Mouse (Mus musculus) intestine, embryonic 14.5 days (tissue): ENCODE data around the gene Tmem117. TPM values are rescaled to one million over a fixed set of nuclear protein-coding genes. Genes with fewer than 3 reads are reported as not detected.

Experiments used
- ATAC-seq: fragments of 200-750 bp; cut with Nextera tagmentation; replicated peaks from 2 replicates; pipeline ENCODE4 v1.8.0; 2017; ENCODE audit warnings: low read depth, moderate number of reproducible peaks, moderate TSS enrichment, moderate library complexity; ENCODE audit not compliant: low FRiP score, low TSS enrichment
- DNase-seq: peaks from one replicate; pipeline ENCODE4 v3.0.0-alpha.2; 2018; ENCODE audit warnings: low spot score
- H3K27ac ChIP-seq: fragments of 300-500 bp; sonication (generic); 2 replicates; pipeline ENCODE4 v1.5.1; 2014; ENCODE audit warnings: low read depth, mild to moderate bottlenecking, control low read depth
- H3K27me3 ChIP-seq: fragments of 300-500 bp; sonication (generic); replicated peaks from 2 replicates; pipeline ENCODE4 v1.6.1; 2014; ENCODE audit warnings: low read length, control low read depth; ENCODE audit not compliant: control insufficient read depth, insufficient read depth
- H3K36me3 ChIP-seq: fragments of 300-500 bp; sonication (generic); 2 replicates; pipeline ENCODE4 v1.6.1; 2014; ENCODE audit warnings: low read length, control low read depth; ENCODE audit not compliant: control insufficient read depth, insufficient read depth
- H3K4me1 ChIP-seq: fragments of 300-500 bp; sonication (generic); replicated peaks from 2 replicates; pipeline ENCODE4 v1.6.1; 2014; ENCODE audit warnings: low read length, control low read depth, mixed read lengths; ENCODE audit not compliant: control insufficient read depth, insufficient read depth
- H3K4me2 ChIP-seq: fragments of 300-500 bp; sonication (generic); 2 replicates; pipeline ENCODE4 v1.6.1; 2014; ENCODE audit warnings: low read length
- H3K4me3 ChIP-seq: fragments of 300-500 bp; sonication (generic); 2 replicates; pipeline ENCODE4 v1.5.1; 2014; ENCODE audit warnings: low read depth, low read length, control low read depth, mixed read lengths
- H3K9ac ChIP-seq: fragments of 300-500 bp; sonication (generic); 2 replicates; pipeline ENCODE4 v1.6.1; 2014; ENCODE audit warnings: mild to moderate bottlenecking, low read length
- H3K9me3 ChIP-seq: fragments of 300-500 bp; sonication (generic); 2 replicates; pipeline ENCODE4 v1.6.1; 2016; ENCODE audit warnings: low read length, control low read depth; ENCODE audit not compliant: control insufficient read depth
- WGBS: fragments of 180-500 bp; shearing (Covaris S2); extraction: QIAGEN DNeasy Blood & Tissue Kit; methylation state at CpG from one replicate; pipeline ENCODE4 v1.1.7; 2014; 5-methylcytosine and 5-hydroxymethylcytosine counted together
- polyA plus RNA-seq: library from polyadenylated mRNA; unstranded; fragments of >200 nt; fragmentation: Nextera tagmentation; extraction: Ambion mirVana; gene quantifications from 2 replicates; pipeline ENCODE4 v1.2.1, GENCODE M21; 2014

The Tmem117 gene
- 2.5 and 3.1 TPM in 2 replicates for polyA plus RNA-seq

- peak; percentile 72 for ATAC-seq
- 0 out of 2 replicates have a peak, but pooled peaks cover 4% of the 10 kb centered on the region for H3K4me1 ChIP-seq
- H3K4me2 ChIP-seq: peak within 1 kb of the TSS; percentile 97
- no peaks in the 10 kb centered on the region for H3K9me3 ChIP-seq
- peak within 1 kb of the TSS; percentile 50 for H3K4me3 ChIP-seq
- peak; percentile 67 for DNase-seq
- H3K9ac ChIP-seq: peak within 1 kb of the TSS; percentile 57
- H3K27me3 ChIP-seq: peaks cover 19% of the 10 kb centered on the region
- under 1% methylated on average over 85 of the region's 96 CpGs for WGBS
- no peaks in the 10 kb centered on the region for H3K36me3 ChIP-seq
- H3K27ac ChIP-seq: no peak within 1 kb of the TSS
Observed at GRCm38 (mm10) chr15:94628830-94629601, at the start of gene Tmem117. Gene Tmem117 (plus strand): TSS chr15:94629232.

- 49% methylated on average over 7 of the region's 7 CpGs for WGBS
- no peak for ATAC-seq
- Histone ChIP-seq H3K4me2 (no peak overlapping the region), H3K27me3 (no peaks in the 10 kb centered on the region), H3K4me1 (peaks cover 3% of the 10 kb centered on the region; the same call in 1 of the 2 replicates), H3K9ac (no peak overlapping the region), H3K36me3 (peaks cover 76% of the 10 kb centered on the region), H3K4me3 (no peak overlapping the region), H3K27ac (no peak overlapping the region; the same call in 1 of the 2 replicates), H3K9me3 (no peaks in the 10 kb centered on the region)
- DNase-seq: no peak
Observed at GRCm38 (mm10) chr15:94582000-94582593, 46.9 kb upstream of the Tmem117 start.

GRCm38 (mm10) chr15:94583153-94583552 lies 45.9 kb upstream of the Tmem117 start:
- no peaks in the 10 kb centered on the region for H3K27me3 ChIP-seq
- H3K9me3 ChIP-seq: no peaks in the 10 kb centered on the region
- no peak overlapping the region for H3K4me2 ChIP-seq
- DNase-seq (no peak), ATAC-seq (peak; percentile 50; the same call in 1 of the 2 replicates)
- peaks cover 9% of the 10 kb centered on the region for H3K4me1 ChIP-seq
- peak overlapping the region; percentile 54; the same call in 1 of the 2 replicates for H3K27ac ChIP-seq
- no peak overlapping the region for H3K4me3 ChIP-seq
- no peak overlapping the region for H3K9ac ChIP-seq
- WGBS: 49% methylated on average over 10 of the region's 10 CpGs
- H3K36me3 ChIP-seq: peaks cover 72% of the 10 kb centered on the region

GRCm38 (mm10) chr15:94584738-94585137 lies 44.3 kb upstream of the Tmem117 start:
- WGBS: 79% methylated on average over 4 of the region's 4 CpGs
- ATAC-seq (no peak), DNase-seq (no peak)
- Histone ChIP-seq H3K27ac (no peak overlapping the region), H3K9ac (no peak overlapping the region), H3K4me3 (no peak overlapping the region), H3K4me2 (no peak overlapping the region), H3K36me3 (peaks cover 65% of the 10 kb centered on the region), H3K4me1 (peaks cover 15% of the 10 kb centered on the region), H3K27me3 (no peaks in the 10 kb centered on the region), H3K9me3 (no peaks in the 10 kb centered on the region)

GRCm38 (mm10) chr15:94587826-94588715 lies 41.0 kb upstream of the Tmem117 start:
- Histone ChIP-seq H3K36me3 (peaks cover 33% of the 10 kb centered on the region), H3K4me2 (peak overlapping the region; percentile 76), H3K9me3 (no peaks in the 10 kb centered on the region), H3K4me1 (peaks cover 13% of the 10 kb centered on the region), H3K27ac (no peak overlapping the region), H3K9ac (peak overlapping the region; percentile 78), H3K27me3 (no peaks in the 10 kb centered on the region), H3K4me3 (peak overlapping the region; percentile 95)
- 77% methylated on average over 9 of the region's 9 CpGs for WGBS
- DNase-seq: no peak
- ATAC-seq: no peak

- Histone ChIP-seq H3K27ac (peak within 1 kb of the TSS; percentile 77), H3K9ac (peak within 1 kb of the TSS; percentile 78), H3K36me3 (peaks cover 19% of the 10 kb centered on the region), H3K4me2 (peak within 1 kb of the TSS; percentile 76), H3K4me1 (peaks cover 12% of the 10 kb centered on the region), H3K4me3 (peak within 1 kb of the TSS; percentile 95), H3K9me3 (no peaks in the 10 kb centered on the region), H3K27me3 (no peaks in the 10 kb centered on the region)
- under 1% methylated on average over 68 of the region's 70 CpGs for WGBS
- DNase-seq: peak; percentile 99
- ATAC-seq: peak; percentile 99
Observed at GRCm38 (mm10) chr15:94589219-94590075, 39.6 kb upstream of the Tmem117 start, which contains the start of gene Twf1. Gene Twf1 (minus strand): TSS chr15:94589889.

- no peaks in the 10 kb centered on the region for H3K27me3 ChIP-seq
- peak overlapping the region; percentile 40; the same call in 1 of the 2 replicates for H3K9ac ChIP-seq
- peaks cover 14% of the 10 kb centered on the region for H3K36me3 ChIP-seq
- H3K4me2 ChIP-seq: peak overlapping the region; percentile 45
- H3K4me3 ChIP-seq: peak overlapping the region; percentile 95
- H3K9me3 ChIP-seq: no peaks in the 10 kb centered on the region
- no peak overlapping the region for H3K27ac ChIP-seq
- peaks cover 12% of the 10 kb centered on the region for H3K4me1 ChIP-seq
- 11% methylated on average over 8 of the region's 8 CpGs for WGBS
- DNase-seq (no peak), ATAC-seq (no peak)
Observed at GRCm38 (mm10) chr15:94590083-94590482, 38.9 kb upstream of the Tmem117 start.
